Mouse (Mus musculus) CD4-positive, CD25-positive, alpha-beta regulatory T cell (primary cell): ENCODE measurements around the gene Trove2. TPM values are rescaled to one million over a fixed set of nuclear protein-coding genes. Genes with fewer than 3 reads are reported as not detected.

Source experiments
- polyA plus RNA-seq: library from polyadenylated mRNA; unstranded; fragments of 100-300 nt; shearing (Covaris generic); gene quantifications from one replicate; pipeline ENCODE4 v1.2.1, GENCODE M21; 2017

Gene Trove2
- polyA plus RNA-seq: 3.9 TPM

GRCm38 (mm10) chr1:143776446-143777411 lies at the start of gene Trove2, which contains the start of gene Uchl5:
TSS of gene Trove2 (minus strand) at chr1:143777068.
TSS of gene Uchl5 (plus strand) at chr1:143777272.

GRCm38 (mm10) chr1:143716038-143716437 lies 60.8 kb downstream of the Trove2 start, which contains the start of gene Glrx2:
TSS of gene Glrx2 (plus strand) at chr1:143716338.

DNA sequence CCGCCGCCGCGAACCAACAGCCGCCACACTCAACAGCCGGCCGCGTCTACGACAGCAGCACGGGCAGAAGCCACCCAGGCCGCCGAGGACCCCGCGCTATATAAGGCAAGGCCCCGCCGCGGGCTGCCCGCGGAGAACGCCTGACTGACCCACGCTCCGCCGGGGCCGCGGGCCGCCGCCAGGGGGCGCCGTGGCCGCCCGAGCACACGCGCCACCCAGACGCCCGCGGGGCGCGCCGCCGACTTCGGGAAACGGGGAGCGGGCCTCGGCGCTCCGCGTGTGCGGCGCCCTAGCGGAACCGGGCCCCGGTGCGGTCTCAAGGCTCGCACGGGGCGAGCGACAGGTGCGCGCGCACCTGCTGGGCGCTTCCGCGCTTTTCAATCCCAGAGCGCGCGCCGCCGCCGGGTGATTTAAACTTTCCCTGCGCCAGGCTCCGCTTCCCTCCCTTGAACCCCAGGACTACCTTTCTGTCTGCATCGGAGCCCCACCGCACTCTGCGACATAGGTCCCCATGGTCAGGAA lies 74.1 kb downstream of the Trove2 start, which contains the start of gene Cdc73:
Gene Cdc73 (minus strand): TSS at position 153 of the 522 bp plus-strand sequence.

Other genes with a start within 250 kb of the Trove2 start
- 0.20 TPM for gene B3galt2, start 136.4 kb downstream of the Trove2 start, polyA plus RNA-seq
- 69.1 TPM for gene Cdc73, start 74.2 kb downstream of the Trove2 start, polyA plus RNA-seq
- 80.7 TPM for gene Glrx2, start 60.7 kb downstream of the Trove2 start, polyA plus RNA-seq
- gene Uchl5, start 204 bp upstream of the Trove2 start, polyA plus RNA-seq: 57.7 TPM
- 59.6 TPM for gene Rgs2, start 227.1 kb upstream of the Trove2 start, polyA plus RNA-seq